Mouse (Mus musculus) stomach, postnatal 0 days (tissue): ENCODE data around the gene Acaca.

ENCODE experiments used
- CTCF ChIP-seq: IDR thresholded peaks from 2 replicates; pipeline ENCODE4 v1.5.1; 2016; ENCODE audit warnings: antibody characterized with exemption, low read depth, mild to moderate bottlenecking, moderate library complexity
- EP300 ChIP-seq: optimal IDR thresholded peaks from 2 replicates; pipeline ENCODE3; 2016; ENCODE audit warnings: antibody characterized with exemption

DNA sequence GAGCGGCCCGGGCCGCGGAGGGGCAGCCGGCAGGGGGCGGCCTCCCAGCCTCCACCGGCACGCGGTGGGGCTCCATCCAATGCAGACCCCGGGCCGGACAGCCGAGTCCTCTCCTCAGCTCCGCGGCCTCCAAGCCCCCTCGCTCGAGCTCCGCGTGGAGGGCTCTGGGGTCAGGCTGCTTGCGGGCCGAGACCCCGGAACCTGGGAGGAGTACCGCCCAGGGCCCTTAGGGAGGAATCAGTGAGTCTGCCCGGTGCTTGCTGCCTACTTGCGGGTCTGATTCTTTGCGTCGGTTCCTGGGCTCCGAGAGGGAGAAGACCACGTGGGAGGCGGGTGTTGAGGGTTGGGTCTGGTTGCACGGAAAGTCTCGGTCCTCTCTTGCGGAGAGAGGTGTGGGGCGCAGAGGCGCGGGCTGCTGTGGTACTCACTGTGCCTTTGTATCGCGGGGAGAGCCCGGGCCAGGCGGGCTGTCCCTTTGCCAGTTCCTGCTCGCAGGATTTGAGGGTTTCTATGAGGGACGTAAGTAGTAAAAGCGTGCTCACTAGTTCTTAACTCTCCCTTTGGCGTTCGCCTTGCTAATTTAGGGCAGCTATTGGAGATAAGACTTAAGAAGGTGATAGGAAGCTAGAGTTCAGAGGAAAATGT lies 50.6 kb downstream of the Acaca start:
- TF ChIP-seq EP300 = no peak
- peak; percentile 47; the same call in 1 of the 2 replicates for TF ChIP-seq CTCF
